Mouse (Mus musculus) liver, embryonic 11.5 days (tissue): Measurements from ENCODE around the gene Cux1. TPM values are rescaled to one million over a fixed set of nuclear protein-coding genes. Genes with fewer than 3 reads are reported as not detected.

Experiments used
- ATAC-seq: fragments of 200-750 bp; cut with Nextera tagmentation; replicated peaks from 2 replicates; pipeline ENCODE4 v1.8.0; 2017; ENCODE audit warnings: moderate number of reproducible peaks, mild to moderate bottlenecking, moderate TSS enrichment, moderate library complexity; ENCODE audit not compliant: low FRiP score
- DNase-seq: peaks from one replicate; pipeline ENCODE4 v3.0.0-alpha.2; 2017; ENCODE audit warnings: low spot score
- H3K27ac ChIP-seq: fragments of 300-500 bp; sonication (generic); 2 replicates; pipeline ENCODE4 v1.5.1; 2014; ENCODE audit warnings: mild to moderate bottlenecking, low read depth, low read length, control low read depth
- H3K27me3 ChIP-seq: fragments of 300-500 bp; sonication (generic); replicated peaks from 2 replicates; pipeline ENCODE4 v1.6.1; 2014; ENCODE audit warnings: low read length, mixed read lengths; ENCODE audit not compliant: control insufficient read depth, insufficient read depth
- H3K36me3 ChIP-seq: fragments of 300-500 bp; sonication (generic); 2 replicates; pipeline ENCODE4 v1.6.1; 2014; ENCODE audit warnings: mild to moderate bottlenecking, low read length, moderate library complexity, mixed read lengths; ENCODE audit not compliant: control insufficient read depth, insufficient read depth
- H3K4me1 ChIP-seq: fragments of 300-500 bp; sonication (generic); replicated peaks from 2 replicates; pipeline ENCODE4 v1.6.1; 2014; ENCODE audit warnings: low read length, mixed read lengths; ENCODE audit not compliant: control insufficient read depth, insufficient read depth
- H3K4me2 ChIP-seq: fragments of 300-500 bp; sonication (generic); 2 replicates; pipeline ENCODE4 v1.6.1; 2014; ENCODE audit warnings: mild to moderate bottlenecking, control low read depth, moderate library complexity
- H3K4me3 ChIP-seq: fragments of 300-500 bp; sonication (generic); 2 replicates; pipeline ENCODE4 v1.5.1; 2014; ENCODE audit warnings: low read depth, low read length, control low read depth
- H3K9ac ChIP-seq: fragments of 300-500 bp; sonication (generic); 2 replicates; pipeline ENCODE4 v1.6.1; 2014; ENCODE audit warnings: low read depth, low read length, control low read depth
- H3K9me3 ChIP-seq: fragments of 300-500 bp; sonication (generic); 2 replicates; pipeline ENCODE4 v1.6.1; 2016; ENCODE audit warnings: low read length, inconsistent platforms, mixed read lengths; ENCODE audit not compliant: control insufficient read depth
- WGBS: fragments of 180-500 bp; shearing (Covaris S2); extraction: QIAGEN DNeasy Blood & Tissue Kit; methylation state at CpG from one replicate; pipeline ENCODE4 v1.1.7; 2014; 5-methylcytosine and 5-hydroxymethylcytosine counted together
- polyA plus RNA-seq: library from polyadenylated mRNA; unstranded; fragments of >200 nt; fragmentation: Nextera tagmentation; extraction: Ambion mirVana; gene quantifications from 2 replicates; pipeline ENCODE4 v1.2.1, GENCODE M21; 2014

Cux1 gene
- polyA plus RNA-seq, 1 experiment from 2014 or later = 45.8 TPM

- DNase-seq (no peak), ATAC-seq (no peak)
- H3K27ac ChIP-seq = no peak overlapping the region
- no peak overlapping the region for H3K4me3 ChIP-seq
- no peak overlapping the region for H3K9ac ChIP-seq
- H3K9me3 ChIP-seq = no peaks in the 10 kb centered on the region
- no peaks in the 10 kb centered on the region for H3K27me3 ChIP-seq
- no peak overlapping the region for H3K4me2 ChIP-seq
- WGBS = 94% methylated on average over 4 of the region's 4 CpGs
- no peaks in the 10 kb centered on the region for H3K4me1 ChIP-seq
- peaks cover 6% of the 10 kb centered on the region; the same call in 1 of the 2 replicates for H3K36me3 ChIP-seq
These were observed 270.4 kb downstream of the Cux1 start for GRCm38 (mm10) chr5:136296911-136297310.

- H3K4me2 ChIP-seq = no peak overlapping the region
- no peak overlapping the region for H3K4me3 ChIP-seq
- H3K9ac ChIP-seq = no peak overlapping the region
- H3K9me3 ChIP-seq = no peaks in the 10 kb centered on the region
- no peaks in the 10 kb centered on the region for H3K4me1 ChIP-seq
- H3K27me3 ChIP-seq = no peaks in the 10 kb centered on the region
- peaks cover 3% of the 10 kb centered on the region; the same call in 1 of the 2 replicates for H3K36me3 ChIP-seq
- no peak for DNase-seq
- WGBS = 88% methylated on average over 4 of the region's 4 CpGs
- ATAC-seq = no peak
- no peak overlapping the region for H3K27ac ChIP-seq
These were observed 274.3 kb downstream of the Cux1 start for GRCm38 (mm10) chr5:136292971-136293418.

- Histone ChIP-seq H3K9ac (no peak overlapping the region), H3K4me1 (no peaks in the 10 kb centered on the region), H3K9me3 (no peaks in the 10 kb centered on the region), H3K36me3 (peaks cover 3% of the 10 kb centered on the region; the same call in 1 of the 2 replicates), H3K4me3 (no peak overlapping the region), H3K27me3 (no peaks in the 10 kb centered on the region), H3K4me2 (no peak overlapping the region), H3K27ac (no peak overlapping the region)
- DNase-seq = no peak
- 84% methylated on average over 2 of the region's 2 CpGs for WGBS
- ATAC-seq = no peak
These were observed 274.9 kb downstream of the Cux1 start for GRCm38 (mm10) chr5:136292361-136292760.

GRCm38 (mm10) chr5:136291562-136291961, 275.7 kb downstream of the Cux1 start:
- H3K4me3 ChIP-seq = no peak overlapping the region
- no peaks in the 10 kb centered on the region for H3K27me3 ChIP-seq
- no peak overlapping the region for H3K27ac ChIP-seq
- H3K9ac ChIP-seq = no peak overlapping the region
- H3K4me2 ChIP-seq = no peak overlapping the region
- WGBS = 93% methylated on average over 2 of the region's 2 CpGs
- no peaks in the 10 kb centered on the region for H3K9me3 ChIP-seq
- H3K36me3 ChIP-seq = no peaks in the 10 kb centered on the region; the same call in none of the 2 replicates
- H3K4me1 ChIP-seq = no peaks in the 10 kb centered on the region
- ATAC-seq = no peak
- no peak for DNase-seq

- Histone ChIP-seq H3K27ac (no peak overlapping the region), H3K4me2 (no peak overlapping the region), H3K27me3 (no peaks in the 10 kb centered on the region), H3K36me3 (no peaks in the 10 kb centered on the region; the same call in none of the 2 replicates), H3K9me3 (no peaks in the 10 kb centered on the region), H3K4me1 (no peaks in the 10 kb centered on the region), H3K9ac (no peak overlapping the region), H3K4me3 (no peak overlapping the region)
- ATAC-seq (no peak), DNase-seq (no peak)
- 78% methylated on average over 3 of the region's 3 CpGs for WGBS
These were observed 277.5 kb downstream of the Cux1 start for GRCm38 (mm10) chr5:136289776-136290175.

GRCm38 (mm10) chr5:136288351-136289081, 278.8 kb downstream of the Cux1 start:
- H3K4me3 ChIP-seq = no peak overlapping the region
- DNase-seq = no peak
- H3K9ac ChIP-seq = no peak overlapping the region
- H3K4me2 ChIP-seq = no peak overlapping the region
- WGBS = 87% methylated on average over 6 of the region's 6 CpGs
- no peak overlapping the region for H3K27ac ChIP-seq
- peaks cover 3% of the 10 kb centered on the region for H3K36me3 ChIP-seq
- H3K27me3 ChIP-seq = no peaks in the 10 kb centered on the region
- H3K9me3 ChIP-seq = no peaks in the 10 kb centered on the region
- ATAC-seq = no peak
- H3K4me1 ChIP-seq = no peaks in the 10 kb centered on the region

GRCm38 (mm10) chr5:136286566-136286965, 280.7 kb downstream of the Cux1 start:
- Histone ChIP-seq H3K27ac (no peak overlapping the region), H3K9ac (no peak overlapping the region), H3K4me1 (no peaks in the 10 kb centered on the region), H3K27me3 (no peaks in the 10 kb centered on the region), H3K9me3 (no peaks in the 10 kb centered on the region), H3K4me2 (no peak overlapping the region), H3K36me3 (peaks cover 8% of the 10 kb centered on the region), H3K4me3 (no peak overlapping the region)
- 77% methylated on average over 6 of the region's 6 CpGs for WGBS
- DNase-seq (no peak), ATAC-seq (no peak)

GRCm38 (mm10) chr5:136285106-136285505, 282.2 kb downstream of the Cux1 start:
- Histone ChIP-seq H3K9me3 (no peaks in the 10 kb centered on the region), H3K36me3 (peaks cover 8% of the 10 kb centered on the region), H3K4me2 (no peak overlapping the region), H3K27ac (no peak overlapping the region), H3K9ac (no peak overlapping the region), H3K27me3 (no peaks in the 10 kb centered on the region), H3K4me1 (no peaks in the 10 kb centered on the region), H3K4me3 (no peak overlapping the region)
- ATAC-seq (no peak), DNase-seq (no peak)
- 93% methylated on average over 7 of the region's 7 CpGs for WGBS

GRCm38 (mm10) chr5:136281351-136281750, 285.9 kb downstream of the Cux1 start:
- DNase-seq = no peak
- Histone ChIP-seq H3K9ac (no peak overlapping the region), H3K4me2 (no peak overlapping the region), H3K27me3 (no peaks in the 10 kb centered on the region), H3K27ac (no peak overlapping the region), H3K9me3 (no peaks in the 10 kb centered on the region), H3K36me3 (peaks cover 22% of the 10 kb centered on the region), H3K4me1 (no peaks in the 10 kb centered on the region), H3K4me3 (no peak overlapping the region)
- 71% methylated on average over 6 of the region's 6 CpGs for WGBS
- no peak for ATAC-seq
